Mouse (Mus musculus) liver, adult 2 months (tissue): ENCODE results near the gene Gpr45. TPM values are rescaled to one million over a fixed set of nuclear protein-coding genes. Genes with fewer than 3 reads are reported as not detected.

Experiments
- DNase-seq: peaks from one replicate; pipeline ENCODE4 v3.0.0-alpha.2; 2011; ENCODE audit warnings: low read depth, low spot score; ENCODE audit errors: extremely low read depth
- H3K27ac ChIP-seq: fragments of 200-500 bp; replicated peaks from 2 replicates; pipeline ENCODE4 v1.5.1; 2012; ENCODE audit warnings: low read depth, mild to moderate bottlenecking, control low read depth, inconsistent platforms, low read length; ENCODE audit not compliant: insufficient read depth
- H3K27me3 ChIP-seq: fragments of 200-500 bp; 2 replicates; pipeline ENCODE4 v1.6.1; 2012; ENCODE audit warnings: mild to moderate bottlenecking, moderate library complexity, low read length, inconsistent platforms; ENCODE audit not compliant: control insufficient read depth, insufficient read depth
- H3K36me3 ChIP-seq: fragments of 200-500 bp; 2 replicates; pipeline ENCODE4 v1.6.1; 2012; ENCODE audit warnings: low read length, inconsistent platforms; ENCODE audit not compliant: control insufficient read depth, insufficient read depth
- H3K4me1 ChIP-seq: fragments of 200-500 bp; 2 replicates; pipeline ENCODE4 v1.6.1; 2011; ENCODE audit warnings: low read length; ENCODE audit not compliant: control insufficient read depth, insufficient read depth
- H3K4me3 ChIP-seq: fragments of 200-500 bp; 2 replicates; pipeline ENCODE4 v1.5.1; 2011; ENCODE audit warnings: low read depth, mild to moderate bottlenecking, control low read depth, low read length, moderate library complexity; ENCODE audit not compliant: insufficient read depth
- H3K79me2 ChIP-seq: fragments of 200-500 bp; 2 replicates; pipeline ENCODE4 v1.6.1; 2012; ENCODE audit warnings: inconsistent platforms, mild to moderate bottlenecking, low read length, moderate library complexity; ENCODE audit not compliant: control insufficient read depth, insufficient read depth
- H3K9ac ChIP-seq: fragments of 200-500 bp; 2 replicates; pipeline ENCODE4 v1.6.1; 2012; ENCODE audit warnings: low read depth, mild to moderate bottlenecking, control low read depth, inconsistent platforms, low read length
- CTCF ChIP-seq: fragments of 200-500 bp; IDR thresholded peaks from 2 replicates; pipeline ENCODE4 v1.5.1; 2011; ENCODE audit warnings: low read depth, low read length, control low read depth
- POLR2A ChIP-seq: fragments of 200-500 bp; IDR thresholded peaks from 2 replicates; pipeline ENCODE4 v1.6.1; 2011; ENCODE audit warnings: low read length, control low read depth; ENCODE audit not compliant: insufficient read depth; ENCODE audit errors: extremely low read depth
- WGBS: fragments of 180-500 bp; shearing (Covaris S2); methylation state at CpG from one replicate; pipeline ENCODE4 v1.1.7; 2018; 5-methylcytosine and 5-hydroxymethylcytosine counted together
- polyA plus RNA-seq: library from polyadenylated mRNA; depleted of rRNA; stranded (reverse); fragments of >200 nt; gene quantifications from 2 replicates; pipeline ENCODE4 v1.2.3, GENCODE M21; 2012; rRNA removed
- total RNA-seq: library from RNA; depleted of rRNA; stranded (reverse); fragments of >200 nt; gene quantifications from 2 replicates; pipeline ENCODE4 v1.2.3, GENCODE M21; 2014; rRNA removed

Gene Gpr45
- total RNA-seq (not detected in 2 replicates), polyA plus RNA-seq (not detected in 2 replicates)

DNA sequence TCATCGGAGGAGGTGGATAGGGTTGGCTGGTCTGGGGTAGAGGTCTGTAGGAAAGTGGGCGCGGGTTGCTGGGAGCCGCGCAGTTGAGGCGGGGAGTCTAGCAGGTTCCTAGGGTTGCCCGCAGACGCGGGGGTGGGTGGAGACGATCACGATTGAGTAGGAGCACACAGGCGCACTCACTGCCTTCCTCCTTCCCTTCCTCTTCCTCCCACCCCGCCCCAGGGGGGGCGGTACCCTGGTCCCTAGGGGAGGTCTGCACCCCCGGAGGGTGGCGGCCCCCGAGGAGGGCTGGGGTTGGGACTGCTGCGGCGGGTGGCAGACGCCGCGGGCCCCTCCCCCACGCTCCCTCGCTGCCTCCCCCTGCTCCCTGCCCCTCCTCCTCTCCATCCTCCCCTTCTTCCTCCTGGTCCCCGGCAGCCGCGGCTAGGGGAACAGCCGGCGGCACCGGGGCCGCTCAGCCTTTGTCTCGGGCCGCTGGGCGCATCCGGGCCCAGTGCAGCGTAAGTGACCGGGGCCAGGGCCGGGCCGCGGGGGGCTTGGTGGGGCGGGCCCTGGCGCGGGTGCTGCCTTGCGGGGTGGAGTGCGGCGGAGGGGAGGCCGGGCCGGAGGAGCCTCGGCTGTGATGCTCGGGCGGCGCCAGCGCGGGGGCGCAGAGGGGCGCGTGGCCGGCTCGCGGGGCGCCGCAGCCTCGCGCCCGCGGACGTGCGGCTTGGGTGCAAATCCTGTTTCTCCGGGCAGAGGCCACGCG, at the start of gene Gpr45:
Gene Gpr45, plus strand, starts transcription at position 139 of the 748 bp plus-strand sequence.
- TF ChIP-seq POLR2A, result no peak
- TF ChIP-seq CTCF, result no peak
- H3K36me3 ChIP-seq, result no peaks in the 10 kb centered on the region
- peak within 1 kb of the TSS; percentile 17; the same call in 1 of the 2 replicates for H3K4me3 ChIP-seq
- no peak for DNase-seq
- 0 out of 2 replicates have a peak, but pooled peaks cover 2% of the 10 kb centered on the region for H3K4me1 ChIP-seq
- 3% methylated on average over 56 of the region's 71 CpGs for WGBS
- H3K27me3 ChIP-seq, result peaks cover 10% of the 10 kb centered on the region
- H3K79me2 ChIP-seq, result no peaks in the 10 kb centered on the region
- H3K9ac ChIP-seq, result no peak within 1 kb of the TSS
- H3K27ac ChIP-seq, result no peak within 1 kb of the TSS

DNA sequence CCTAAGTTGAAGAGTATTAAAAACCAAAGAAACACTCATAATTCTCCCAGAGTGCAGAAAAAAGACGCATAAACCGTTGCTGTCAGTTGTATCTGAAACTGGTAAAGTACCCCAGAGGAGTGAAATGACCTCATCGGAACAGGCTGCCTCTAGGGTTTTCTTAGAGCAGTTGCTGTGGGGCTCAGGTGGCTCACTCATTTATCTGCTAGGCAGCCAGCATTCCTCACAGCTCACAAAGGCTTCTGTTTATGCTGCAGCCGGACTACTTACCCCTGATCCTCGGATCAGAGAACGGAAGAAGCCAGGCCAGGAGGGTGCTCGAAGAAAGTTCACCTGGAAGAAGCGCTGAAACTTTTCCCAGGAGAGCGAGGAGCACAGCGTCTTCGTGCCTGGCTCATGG, 47.5 kb upstream of the Gpr45 start:
- H3K27ac ChIP-seq, result no peak overlapping the region
- TF ChIP-seq CTCF, result no peak
- no peak for TF ChIP-seq POLR2A
- no peak for DNase-seq
- H3K9ac ChIP-seq, result no peak overlapping the region
- no peak overlapping the region for H3K4me3 ChIP-seq
- H3K79me2 ChIP-seq, result no peaks in the 10 kb centered on the region
- no peaks in the 10 kb centered on the region for H3K27me3 ChIP-seq
- 94% methylated on average over 11 of the region's 11 CpGs for WGBS
- H3K36me3 ChIP-seq, result peaks cover 8% of the 10 kb centered on the region; the same call in 1 of the 2 replicates
- H3K4me1 ChIP-seq, result no peaks in the 10 kb centered on the region

DNA sequence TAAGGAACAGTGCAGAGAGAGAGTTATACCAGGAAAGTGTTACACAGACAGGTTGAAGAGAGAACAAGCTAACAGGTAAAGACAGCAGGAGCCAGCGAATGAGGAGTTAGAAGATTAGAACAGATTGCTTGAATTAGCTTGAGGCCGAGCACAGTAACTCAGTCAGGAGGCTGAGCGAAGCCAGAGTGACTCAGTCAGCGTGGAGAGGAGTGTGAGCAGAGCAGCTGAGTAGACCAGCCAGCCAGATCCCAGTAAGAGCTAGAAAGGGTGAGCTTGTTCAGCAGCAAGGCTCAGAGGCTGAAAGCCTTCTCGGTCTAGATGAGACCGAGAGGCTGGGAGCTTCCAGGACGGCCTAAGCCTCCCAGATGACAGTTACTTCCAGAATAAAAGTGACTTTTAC, 46.0 kb upstream of the Gpr45 start:
- Histone ChIP-seq H3K27me3 (no peaks in the 10 kb centered on the region), H3K36me3 (peaks cover 6% of the 10 kb centered on the region; the same call in 1 of the 2 replicates), H3K79me2 (no peaks in the 10 kb centered on the region), H3K9ac (no peak overlapping the region), H3K27ac (no peak overlapping the region), H3K4me3 (no peak overlapping the region), H3K4me1 (no peaks in the 10 kb centered on the region)
- TF ChIP-seq POLR2A, result no peak
- TF ChIP-seq CTCF, result no peak
- whole genome bisulfite sequencing, result 94% methylated on average over 7 of the region's 7 CpGs
- DNase-seq, result no peak

DNA sequence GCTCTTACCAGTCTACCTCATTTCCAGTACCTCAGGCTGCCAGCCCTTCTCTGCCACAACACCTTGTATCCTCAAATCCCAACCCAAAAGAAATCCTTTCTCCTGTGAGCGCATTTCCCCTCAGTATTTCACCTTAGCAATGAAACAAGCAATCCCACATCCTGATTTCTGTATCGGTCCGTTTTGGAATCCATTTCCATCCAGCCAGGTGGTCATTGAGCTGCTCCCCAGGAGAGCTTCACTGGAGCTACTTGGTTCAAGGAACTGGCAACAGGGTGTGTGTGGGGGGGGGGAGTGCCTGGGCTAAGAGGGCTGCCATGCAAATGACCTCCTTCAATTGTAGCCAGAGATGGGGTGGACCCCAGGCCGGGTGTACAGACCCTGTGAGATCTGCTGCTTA, 45.5 kb upstream of the Gpr45 start:
- DNase-seq, result no peak
- H3K27ac ChIP-seq, result no peak overlapping the region
- TF ChIP-seq POLR2A (no peak), CTCF (no peak)
- H3K27me3 ChIP-seq, result no peaks in the 10 kb centered on the region
- no peak overlapping the region for H3K9ac ChIP-seq
- no peak overlapping the region for H3K4me3 ChIP-seq
- no peaks in the 10 kb centered on the region for H3K4me1 ChIP-seq
- 69% methylated on average over 4 of the region's 4 CpGs for WGBS
- H3K79me2 ChIP-seq, result no peaks in the 10 kb centered on the region
- H3K36me3 ChIP-seq, result peaks cover 6% of the 10 kb centered on the region; the same call in 1 of the 2 replicates

DNA sequence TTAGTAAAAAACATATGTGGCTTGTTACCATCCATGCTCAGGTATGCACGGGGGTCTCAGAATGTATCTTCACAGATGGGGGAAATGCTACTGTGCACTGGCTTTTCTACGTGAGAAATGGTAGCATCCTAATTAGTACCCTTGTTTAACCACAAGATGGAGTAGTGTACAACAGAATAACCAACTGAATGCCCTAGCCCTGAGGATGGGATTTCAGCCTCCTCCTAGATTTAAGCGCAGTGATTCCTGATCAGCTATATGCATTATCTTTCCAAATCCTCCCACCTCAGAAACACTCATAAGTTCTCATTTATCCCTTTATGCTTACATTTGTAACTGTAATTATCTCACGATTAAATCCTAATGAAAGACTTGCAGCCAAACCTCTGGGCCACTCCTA, 37.6 kb upstream of the Gpr45 start:
- Histone ChIP-seq H3K36me3 (no peaks in the 10 kb centered on the region), H3K27ac (no peak overlapping the region), H3K9ac (no peak overlapping the region), H3K4me1 (no peaks in the 10 kb centered on the region), H3K4me3 (no peak overlapping the region), H3K79me2 (no peaks in the 10 kb centered on the region), H3K27me3 (no peaks in the 10 kb centered on the region)
- peak; percentile 26; the same call in 1 of the 2 replicates for TF ChIP-seq CTCF
- no peak for TF ChIP-seq POLR2A
- DNase-seq, result peak; percentile 6
- 14% methylated on average over 4 of the region's 4 CpGs for WGBS

DNA sequence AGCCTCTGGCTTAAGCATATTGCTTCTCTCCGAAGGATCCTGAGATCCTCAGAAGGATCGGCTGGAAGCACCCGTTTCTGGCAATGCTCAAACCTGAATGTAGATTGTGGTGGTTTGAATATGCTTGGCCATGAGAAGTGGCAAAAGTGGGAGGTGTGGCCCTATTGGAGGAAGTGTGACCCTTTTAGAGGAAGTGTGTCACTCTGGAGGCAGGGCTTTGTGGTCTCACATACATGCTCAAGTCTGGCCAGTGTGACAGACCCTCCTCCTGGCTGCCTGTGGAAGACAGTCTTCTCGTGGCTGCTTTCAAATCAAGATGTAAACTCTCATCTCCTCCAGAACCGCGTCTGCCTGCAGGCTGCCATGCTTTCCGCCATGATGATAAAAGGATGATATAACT, 36.0 kb upstream of the Gpr45 start:
- Histone ChIP-seq H3K4me3 (no peak overlapping the region), H3K27ac (no peak overlapping the region), H3K9ac (no peak overlapping the region), H3K27me3 (no peaks in the 10 kb centered on the region), H3K4me1 (no peaks in the 10 kb centered on the region), H3K36me3 (no peaks in the 10 kb centered on the region), H3K79me2 (no peaks in the 10 kb centered on the region)
- 81% methylated on average over 7 of the region's 7 CpGs for WGBS
- no peak for DNase-seq
- TF ChIP-seq CTCF, result no peak
- no peak for TF ChIP-seq POLR2A
